Mouse (Mus musculus): ENCODE measurements around the gene Tnrc18. TPM values are rescaled to one million over a fixed set of nuclear protein-coding genes. Genes with fewer than 3 reads are reported as not detected.

The Tnrc18 gene
- polyA plus RNA-seq, 1 experiment from 2014 or later, result 16.3 TPM

DNA sequence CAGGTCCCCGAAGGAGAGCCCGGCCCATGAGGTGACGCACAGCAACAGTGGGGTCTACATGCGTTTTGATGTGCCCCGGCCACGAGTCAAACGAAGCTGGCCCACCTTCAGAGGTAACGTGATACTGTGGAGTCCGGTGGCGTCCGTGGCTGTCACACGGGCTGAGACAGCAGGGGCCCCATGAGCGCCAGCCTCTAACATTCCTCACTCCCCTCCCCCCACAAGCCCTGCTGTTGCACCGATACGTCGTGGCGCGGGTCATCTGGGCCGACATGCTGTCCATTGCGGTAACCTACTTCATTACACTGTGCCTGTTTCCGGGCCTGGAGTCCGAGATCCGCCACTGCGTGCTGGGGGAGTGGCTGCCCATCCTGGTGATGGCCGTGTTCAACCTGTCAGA lies 99.0 kb downstream of the Tnrc18 start:
- H3K36me3 ChIP-seq (ENCODE audit: insufficient read depth, low read length), result no peaks in the 10 kb centered on the region
- H3K4me1 ChIP-seq (replicated peaks; ENCODE audit: insufficient read depth, low read length), result no peaks in the 10 kb centered on the region
- TF ChIP-seq CTCF (IDR thresholded peaks at IDR 0.05; ENCODE audit: low read depth), result no peak
- no peaks in the 10 kb centered on the region for H3K27me3 ChIP-seq (ENCODE audit: insufficient read depth, low read length)
- no peak overlapping the region for H3K4me2 ChIP-seq (ENCODE audit: low read length)
- H3K9me3 ChIP-seq (replicated peaks; ENCODE audit: low read length), result no peaks in the 10 kb centered on the region
- no peak for DNase-seq (ENCODE audit: low spot score)
- no peak overlapping the region for H3K9ac ChIP-seq (ENCODE audit: low read depth, low read length)
- 47% methylated on average over 25 of the region's 25 CpGs for WGBS
- ATAC-seq (replicated peaks; ENCODE audit: low FRiP score, low read depth), result no peak
- no peak overlapping the region for H3K27ac ChIP-seq
- no peak overlapping the region for H3K4me3 ChIP-seq (replicated peaks; ENCODE audit: low read depth, low read length)

DNA sequence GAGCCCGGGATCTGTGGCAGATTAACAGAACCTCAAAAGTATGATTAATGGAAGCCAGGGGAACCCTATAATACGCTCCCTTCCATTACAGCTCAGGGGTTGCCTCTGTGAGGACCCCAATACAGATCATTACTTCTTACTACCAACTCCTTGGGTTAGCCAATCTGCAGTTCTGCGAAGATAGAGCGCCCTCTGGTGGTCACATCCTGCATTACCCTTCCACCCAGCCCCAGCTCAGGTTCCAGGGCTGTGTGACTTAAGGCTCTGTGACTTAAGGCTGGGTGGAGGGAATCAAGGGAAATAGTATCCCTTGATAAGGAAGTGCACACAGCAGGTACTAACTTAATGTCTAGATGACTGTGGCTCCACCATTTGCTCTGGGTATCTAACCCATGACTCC lies 99.4 kb downstream of the Tnrc18 start:
- H3K4me1 ChIP-seq (replicated peaks; ENCODE audit: insufficient read depth, low read length), result no peaks in the 10 kb centered on the region
- H3K36me3 ChIP-seq (ENCODE audit: insufficient read depth, low read length), result no peaks in the 10 kb centered on the region
- H3K9ac ChIP-seq (ENCODE audit: low read depth, low read length), result no peak overlapping the region
- no peak; the same call in 1 of the 2 replicates for ATAC-seq (replicated peaks; ENCODE audit: low FRiP score, low read depth)
- H3K9me3 ChIP-seq (replicated peaks; ENCODE audit: low read length), result no peaks in the 10 kb centered on the region
- H3K27ac ChIP-seq, result no peak overlapping the region
- H3K27me3 ChIP-seq (ENCODE audit: insufficient read depth, low read length), result no peaks in the 10 kb centered on the region
- peak; percentile 96 for TF ChIP-seq CTCF (IDR thresholded peaks at IDR 0.05; ENCODE audit: low read depth)
- H3K4me2 ChIP-seq (ENCODE audit: low read length), result no peak overlapping the region
- peak; percentile 77 for DNase-seq (ENCODE audit: low spot score)
- no peak overlapping the region for H3K4me3 ChIP-seq (replicated peaks; ENCODE audit: low read depth, low read length)
- 29% methylated on average over 4 of the region's 4 CpGs for WGBS

DNA sequence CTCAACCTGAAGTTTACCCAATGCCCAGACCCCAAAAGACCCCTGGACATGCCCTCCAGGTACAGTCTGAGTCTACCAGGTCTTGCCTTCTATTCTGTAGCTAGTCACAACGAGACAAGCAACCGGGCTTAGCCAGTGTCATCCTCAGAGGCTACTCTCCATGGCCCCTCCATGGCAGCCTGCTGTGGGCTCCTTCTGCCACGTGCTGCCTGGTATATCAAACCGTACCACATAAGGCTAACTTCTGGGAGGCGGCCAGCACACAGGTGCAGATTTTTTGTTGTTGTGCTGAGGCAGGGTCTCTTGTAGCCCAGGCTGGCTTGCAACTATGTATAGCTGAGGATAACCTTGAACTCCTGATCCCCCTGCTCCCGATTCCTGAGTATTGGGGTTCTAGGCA lies 101.4 kb downstream of the Tnrc18 start:
- ATAC-seq (replicated peaks; ENCODE audit: low FRiP score, low read depth) (no peak), DNase-seq (ENCODE audit: low spot score) (no peak)
- WGBS, result 83% methylated on average over 6 of the region's 6 CpGs
- H3K4me3 ChIP-seq (replicated peaks; ENCODE audit: low read depth, low read length), result no peak overlapping the region
- H3K36me3 ChIP-seq (ENCODE audit: insufficient read depth, low read length), result no peaks in the 10 kb centered on the region
- H3K4me2 ChIP-seq (ENCODE audit: low read length), result no peak overlapping the region
- no peaks in the 10 kb centered on the region for H3K27me3 ChIP-seq (ENCODE audit: insufficient read depth, low read length)
- no peaks in the 10 kb centered on the region for H3K9me3 ChIP-seq (replicated peaks; ENCODE audit: low read length)
- no peak for TF ChIP-seq CTCF (IDR thresholded peaks at IDR 0.05; ENCODE audit: low read depth)
- no peak overlapping the region for H3K9ac ChIP-seq (ENCODE audit: low read depth, low read length)
- no peak overlapping the region for H3K27ac ChIP-seq
- H3K4me1 ChIP-seq (replicated peaks; ENCODE audit: insufficient read depth, low read length), result no peaks in the 10 kb centered on the region

DNA sequence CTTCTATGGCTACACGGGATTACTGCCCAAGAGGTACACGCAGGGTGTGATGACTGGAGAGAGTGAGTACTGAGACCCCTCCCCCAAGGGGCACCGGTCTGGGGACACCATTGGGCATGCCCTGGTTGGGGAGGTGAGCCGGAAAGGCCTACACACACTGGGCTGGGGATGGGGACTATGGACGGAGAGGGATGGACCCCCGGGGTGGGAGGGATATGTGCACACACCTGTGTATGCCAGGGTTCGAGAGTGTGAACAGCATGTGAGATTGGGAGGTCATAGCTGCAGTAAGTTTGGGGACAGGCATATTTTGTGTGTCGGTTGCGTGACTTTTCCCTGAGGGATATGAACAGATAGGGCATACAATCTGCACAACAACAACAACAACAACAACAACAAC lies 102.4 kb downstream of the Tnrc18 start:
- Histone ChIP-seq H3K9ac (ENCODE audit: low read depth, low read length) (no peak overlapping the region), H3K4me3 (replicated peaks; ENCODE audit: low read depth, low read length) (no peak overlapping the region), H3K4me1 (replicated peaks; ENCODE audit: insufficient read depth, low read length) (no peaks in the 10 kb centered on the region), H3K27me3 (ENCODE audit: insufficient read depth, low read length) (no peaks in the 10 kb centered on the region), H3K27ac (no peak overlapping the region), H3K36me3 (ENCODE audit: insufficient read depth, low read length) (no peaks in the 10 kb centered on the region), H3K4me2 (ENCODE audit: low read length) (no peak overlapping the region), H3K9me3 (replicated peaks; ENCODE audit: low read length) (no peaks in the 10 kb centered on the region)
- ATAC-seq (replicated peaks; ENCODE audit: low FRiP score, low read depth) (no peak), DNase-seq (ENCODE audit: low spot score) (no peak)
- WGBS, result 80% methylated on average over 9 of the region's 9 CpGs
- no peak for TF ChIP-seq CTCF (IDR thresholded peaks at IDR 0.05; ENCODE audit: low read depth)

DNA sequence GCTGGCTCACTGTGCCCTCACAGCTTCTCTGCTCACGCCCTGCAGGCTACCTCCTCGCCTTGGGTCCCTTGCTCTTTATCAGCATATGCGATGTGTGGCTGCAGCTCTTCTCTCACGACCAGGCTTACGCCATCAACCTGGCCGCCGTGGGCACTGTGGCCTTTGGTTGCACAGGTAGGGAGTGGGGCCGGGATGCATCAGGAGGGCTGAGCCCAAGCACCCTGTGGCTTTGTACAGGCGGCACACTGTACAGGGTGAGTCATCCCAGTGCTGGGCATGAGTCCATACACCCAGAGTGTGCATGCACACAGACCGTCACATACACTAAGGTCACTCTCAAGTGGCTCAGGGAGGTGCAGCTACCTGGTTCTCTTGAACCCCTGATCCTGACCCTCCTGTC lies 103.5 kb downstream of the Tnrc18 start:
- no peak overlapping the region for H3K4me3 ChIP-seq (replicated peaks; ENCODE audit: low read depth, low read length)
- H3K4me1 ChIP-seq (replicated peaks; ENCODE audit: insufficient read depth, low read length), result no peaks in the 10 kb centered on the region
- no peak overlapping the region for H3K9ac ChIP-seq (ENCODE audit: low read depth, low read length)
- H3K27me3 ChIP-seq (ENCODE audit: insufficient read depth, low read length), result no peaks in the 10 kb centered on the region
- no peaks in the 10 kb centered on the region for H3K9me3 ChIP-seq (replicated peaks; ENCODE audit: low read length)
- H3K36me3 ChIP-seq (ENCODE audit: insufficient read depth, low read length), result no peaks in the 10 kb centered on the region
- ATAC-seq (replicated peaks; ENCODE audit: low FRiP score, low read depth) (no peak), DNase-seq (ENCODE audit: low spot score) (no peak)
- 89% methylated on average over 10 of the region's 10 CpGs for WGBS
- H3K4me2 ChIP-seq (ENCODE audit: low read length), result no peak overlapping the region
- TF ChIP-seq CTCF (IDR thresholded peaks at IDR 0.05; ENCODE audit: low read depth), result no peak
- no peak overlapping the region for H3K27ac ChIP-seq

DNA sequence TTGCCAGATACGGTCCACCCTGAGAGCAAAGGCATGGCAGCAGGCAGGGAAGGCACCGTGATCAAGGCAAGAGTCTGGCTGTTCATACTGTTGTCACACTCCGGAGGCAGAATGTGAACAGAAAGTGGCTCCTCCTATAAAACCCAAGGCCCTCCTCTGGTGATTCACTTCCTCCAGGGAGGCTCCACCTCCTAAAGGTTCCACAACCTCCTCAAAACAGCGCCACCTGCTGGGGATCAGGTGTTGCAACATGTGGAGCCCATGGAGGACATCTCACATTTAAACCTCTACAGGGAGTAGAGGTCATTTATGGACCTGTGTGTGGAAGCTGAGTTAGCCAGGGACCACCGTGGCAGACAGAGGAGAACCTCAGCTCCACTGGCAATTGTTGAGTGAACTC lies 105.1 kb downstream of the Tnrc18 start:
- Histone ChIP-seq H3K27ac (no peak overlapping the region), H3K4me2 (ENCODE audit: low read length) (no peak overlapping the region), H3K4me1 (replicated peaks; ENCODE audit: insufficient read depth, low read length) (no peaks in the 10 kb centered on the region), H3K9me3 (replicated peaks; ENCODE audit: low read length) (no peaks in the 10 kb centered on the region), H3K27me3 (ENCODE audit: insufficient read depth, low read length) (no peaks in the 10 kb centered on the region), H3K4me3 (replicated peaks; ENCODE audit: low read depth, low read length) (no peak overlapping the region), H3K9ac (ENCODE audit: low read depth, low read length) (no peak overlapping the region), H3K36me3 (ENCODE audit: insufficient read depth, low read length) (no peaks in the 10 kb centered on the region)
- DNase-seq (ENCODE audit: low spot score) (no peak), ATAC-seq (replicated peaks; ENCODE audit: low FRiP score, low read depth) (no peak)
- WGBS, result 85% methylated on average over 5 of the region's 5 CpGs
- TF ChIP-seq CTCF (IDR thresholded peaks at IDR 0.05; ENCODE audit: low read depth), result peak; percentile 29; the same call in 1 of the 2 replicates

DNA sequence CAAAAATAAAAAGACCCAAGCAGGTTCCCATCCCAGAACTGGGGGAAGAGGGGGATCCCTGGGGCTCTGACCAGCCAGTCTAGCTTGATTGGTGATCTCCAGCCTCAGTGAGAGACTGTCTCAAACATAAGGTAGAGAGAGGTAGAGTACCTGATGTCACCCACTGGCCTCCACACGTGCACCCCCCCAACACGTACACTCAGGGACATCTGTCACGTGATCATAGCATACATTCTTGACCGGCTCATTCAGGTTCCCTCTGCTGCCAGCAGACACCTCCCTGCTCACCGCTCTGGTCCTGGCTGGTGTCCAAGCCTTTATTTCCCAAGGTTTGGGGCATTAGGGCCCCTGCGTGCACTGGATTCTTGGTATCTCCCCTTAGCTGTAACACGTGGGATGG lies 108.0 kb downstream of the Tnrc18 start:
- H3K36me3 ChIP-seq (ENCODE audit: insufficient read depth, low read length), result no peaks in the 10 kb centered on the region
- no peaks in the 10 kb centered on the region for H3K4me1 ChIP-seq (replicated peaks; ENCODE audit: insufficient read depth, low read length)
- H3K27me3 ChIP-seq (ENCODE audit: insufficient read depth, low read length), result no peaks in the 10 kb centered on the region
- WGBS, result 75% methylated on average over 7 of the region's 7 CpGs
- H3K27ac ChIP-seq, result no peak overlapping the region
- ATAC-seq (replicated peaks; ENCODE audit: low FRiP score, low read depth) (no peak), DNase-seq (ENCODE audit: low spot score) (no peak)
- no peak for TF ChIP-seq CTCF (IDR thresholded peaks at IDR 0.05; ENCODE audit: low read depth)
- H3K4me2 ChIP-seq (ENCODE audit: low read length), result no peak overlapping the region
- H3K9me3 ChIP-seq (replicated peaks; ENCODE audit: low read length), result no peaks in the 10 kb centered on the region
- no peak overlapping the region for H3K4me3 ChIP-seq (replicated peaks; ENCODE audit: low read depth, low read length)
- no peak overlapping the region for H3K9ac ChIP-seq (ENCODE audit: low read depth, low read length)
